Mouse (Mus musculus) heart, embryonic 12.5 days (tissue): ENCODE data around the gene Il12rb1. TPM values are rescaled to one million over a fixed set of nuclear protein-coding genes. Genes with fewer than 3 reads are reported as not detected.

Source experiments
- ATAC-seq: fragments of 200-750 bp; cut with Nextera tagmentation; 2 replicates; pipeline ENCODE4 v1.8.0; 2017; ENCODE audit warnings: moderate TSS enrichment, moderate library complexity; ENCODE audit not compliant: insufficient number of reproducible peaks, low FRiP score
- H3K27ac ChIP-seq: fragments of 300-500 bp; sonication (generic); 2 replicates; pipeline ENCODE4 v1.5.1; 2016; ENCODE audit warnings: mild to moderate bottlenecking, moderate library complexity; ENCODE audit not compliant: poor library complexity, severe bottlenecking
- H3K27me3 ChIP-seq: fragments of 300-500 bp; sonication (generic); replicated peaks from 2 replicates; pipeline ENCODE4 v1.6.1; 2016; ENCODE audit warnings: mild to moderate bottlenecking, moderate library complexity
- H3K36me3 ChIP-seq: fragments of 300-500 bp; sonication (generic); 2 replicates; pipeline ENCODE4 v1.6.1; 2016; ENCODE audit warnings: mild to moderate bottlenecking, moderate library complexity
- H3K4me1 ChIP-seq: fragments of 300-500 bp; sonication (generic); replicated peaks from 2 replicates; pipeline ENCODE4 v1.6.1; 2016; ENCODE audit warnings: mild to moderate bottlenecking
- H3K4me2 ChIP-seq: fragments of 300-500 bp; sonication (generic); 2 replicates; pipeline ENCODE4 v1.6.1; 2016; ENCODE audit warnings: mild to moderate bottlenecking, moderate library complexity
- H3K4me3 ChIP-seq: fragments of 300-500 bp; sonication (generic); 2 replicates; pipeline ENCODE4 v1.5.1; 2016; ENCODE audit warnings: mild to moderate bottlenecking
- H3K9ac ChIP-seq: fragments of 300-500 bp; sonication (generic); 2 replicates; pipeline ENCODE4 v1.6.1; 2016; ENCODE audit warnings: mild to moderate bottlenecking, moderate library complexity
- H3K9me3 ChIP-seq: fragments of 300-500 bp; sonication (generic); replicated peaks from 2 replicates; pipeline ENCODE4 v1.6.1; 2016; ENCODE audit warnings: mild to moderate bottlenecking, moderate library complexity
- WGBS: fragments of 180-500 bp; shearing (Covaris S2); methylation state at CpG from one replicate; pipeline ENCODE4 v1.1.7; 2016; 5-methylcytosine and 5-hydroxymethylcytosine counted together
- polyA plus RNA-seq: library from polyadenylated mRNA; unstranded; fragments of >200 nt; fragmentation: Nextera tagmentation; extraction: Ambion mirVana; gene quantifications from 2 replicates; pipeline ENCODE4 v1.2.1, GENCODE M21; 2016

Il12rb1 gene
- not detected in 2 replicates for polyA plus RNA-seq

- Histone ChIP-seq H3K4me2 (no peak within 1 kb of the TSS), H3K36me3 (no peaks in the 10 kb centered on the region), H3K27me3 (peaks cover 51% of the 10 kb centered on the region), H3K27ac (no peak within 1 kb of the TSS), H3K9ac (no peak within 1 kb of the TSS), H3K4me1 (peaks cover 19% of the 10 kb centered on the region), H3K9me3 (no peaks in the 10 kb centered on the region), H3K4me3 (no peak within 1 kb of the TSS)
- no peak for ATAC-seq
- WGBS: 68% methylated on average over 5 of the region's 5 CpGs
Measured at GRCm38 (mm10) chr8:70808239-70808638, at the start of gene Il12rb1. Il12rb1 (plus strand) TSS chr8:70808449.

GRCm38 (mm10) chr8:70758616-70759561 is 49.4 kb upstream of the Il12rb1 start:
- no peak overlapping the region for H3K27ac ChIP-seq
- ATAC-seq: no peak
- no peaks in the 10 kb centered on the region for H3K9me3 ChIP-seq
- peaks cover 5% of the 10 kb centered on the region; the same call in 1 of the 2 replicates for H3K27me3 ChIP-seq
- 67% methylated on average over 19 of the region's 19 CpGs for WGBS
- H3K36me3 ChIP-seq: peaks cover 29% of the 10 kb centered on the region
- H3K9ac ChIP-seq: 0 out of 2 replicates have a peak overlapping the region, but pooled peaks have one; percentile 51
- H3K4me2 ChIP-seq: 0 out of 2 replicates have a peak overlapping the region, but pooled peaks have one; percentile 98
- peaks cover 34% of the 10 kb centered on the region for H3K4me1 ChIP-seq
- no peak overlapping the region for H3K4me3 ChIP-seq

- 2% methylated on average over 22 of the region's 22 CpGs for WGBS
- Histone ChIP-seq H3K27me3 (peaks cover 5% of the 10 kb centered on the region; the same call in 1 of the 2 replicates), H3K9ac (peak overlapping the region; percentile 91), H3K9me3 (no peaks in the 10 kb centered on the region), H3K36me3 (peaks cover 29% of the 10 kb centered on the region), H3K4me2 (peak overlapping the region; percentile 98), H3K4me3 (peak overlapping the region; percentile 76), H3K27ac (peak overlapping the region; percentile 70), H3K4me1 (peaks cover 31% of the 10 kb centered on the region)
- 0 out of 2 replicates have a peak, but pooled peaks have one; percentile 0 for ATAC-seq
Measured at GRCm38 (mm10) chr8:70760350-70760749, 47.9 kb upstream of the Il12rb1 start.

GRCm38 (mm10) chr8:70760775-70761406 is 47.4 kb upstream of the Il12rb1 start, which contains the start of gene Mpv17l2:
Mpv17l2 (minus strand) TSS chr8:70760946.
- H3K4me3 ChIP-seq: peak within 1 kb of the TSS; percentile 76
- H3K27me3 ChIP-seq: peaks cover 5% of the 10 kb centered on the region; the same call in 1 of the 2 replicates
- WGBS: 1% methylated on average over 44 of the region's 55 CpGs
- peak within 1 kb of the TSS; percentile 98 for H3K4me2 ChIP-seq
- H3K36me3 ChIP-seq: peaks cover 28% of the 10 kb centered on the region
- peak within 1 kb of the TSS; percentile 70 for H3K27ac ChIP-seq
- peak; percentile 96 for ATAC-seq
- peak within 1 kb of the TSS; percentile 91 for H3K9ac ChIP-seq
- no peaks in the 10 kb centered on the region for H3K9me3 ChIP-seq
- H3K4me1 ChIP-seq: peaks cover 31% of the 10 kb centered on the region

GRCm38 (mm10) chr8:70762118-70762517 is 46.1 kb upstream of the Il12rb1 start:
- H3K27ac ChIP-seq: no peak overlapping the region
- WGBS: 68% methylated on average over 1 of the region's 1 CpGs
- H3K27me3 ChIP-seq: no peaks in the 10 kb centered on the region
- no peaks in the 10 kb centered on the region for H3K9me3 ChIP-seq
- peaks cover 16% of the 10 kb centered on the region for H3K36me3 ChIP-seq
- peaks cover 42% of the 10 kb centered on the region for H3K4me1 ChIP-seq
- no peak overlapping the region for H3K4me3 ChIP-seq
- no peak for ATAC-seq
- no peak overlapping the region for H3K4me2 ChIP-seq
- no peak overlapping the region for H3K9ac ChIP-seq

- no peak overlapping the region for H3K27ac ChIP-seq
Measured at GRCm38 (mm10) chr8:70763354-70763753, 44.9 kb upstream of the Il12rb1 start.

GRCm38 (mm10) chr8:70764026-70764425 is 44.2 kb upstream of the Il12rb1 start:
- Histone ChIP-seq H3K4me1 (peaks cover 35% of the 10 kb centered on the region), H3K27ac (no peak overlapping the region), H3K4me3 (no peak overlapping the region), H3K36me3 (peaks cover 13% of the 10 kb centered on the region), H3K9me3 (no peaks in the 10 kb centered on the region), H3K27me3 (0 out of 2 replicates have a peak, but pooled peaks cover 4% of the 10 kb centered on the region), H3K9ac (no peak overlapping the region), H3K4me2 (no peak overlapping the region)
- ATAC-seq: no peak
- WGBS: 50% methylated on average over 8 of the region's 8 CpGs

More at GRCm38 (mm10) chr8:70763354-70763753, 44.9 kb upstream of the Il12rb1 start:
- H3K4me1 ChIP-seq: peaks cover 41% of the 10 kb centered on the region
- H3K9ac ChIP-seq: no peak overlapping the region
- 6% methylated on average over 3 of the region's 3 CpGs for WGBS
- no peak overlapping the region for H3K4me3 ChIP-seq
- H3K4me2 ChIP-seq: no peak overlapping the region
- H3K9me3 ChIP-seq: no peaks in the 10 kb centered on the region
- peaks cover 10% of the 10 kb centered on the region for H3K36me3 ChIP-seq
- 0 out of 2 replicates have a peak, but pooled peaks cover 4% of the 10 kb centered on the region for H3K27me3 ChIP-seq
- no peak for ATAC-seq

- Histone ChIP-seq H3K27ac (no peak overlapping the region), H3K9ac (no peak overlapping the region), H3K4me3 (no peak overlapping the region), H3K27me3 (0 out of 2 replicates have a peak, but pooled peaks cover 4% of the 10 kb centered on the region), H3K9me3 (no peaks in the 10 kb centered on the region), H3K4me1 (peaks cover 28% of the 10 kb centered on the region), H3K4me2 (peak overlapping the region; percentile 91; the same call in 1 of the 2 replicates), H3K36me3 (peaks cover 15% of the 10 kb centered on the region)
- WGBS: 89% methylated on average over 13 of the region's 13 CpGs
- no peak for ATAC-seq
Measured at GRCm38 (mm10) chr8:70764676-70765075, 43.6 kb upstream of the Il12rb1 start.

- Histone ChIP-seq H3K4me3 (peak overlapping the region; percentile 49; the same call in 1 of the 2 replicates), H3K4me1 (peaks cover 22% of the 10 kb centered on the region), H3K36me3 (peaks cover 21% of the 10 kb centered on the region), H3K9me3 (no peaks in the 10 kb centered on the region), H3K4me2 (peak overlapping the region; percentile 91), H3K9ac (no peak overlapping the region), H3K27me3 (0 out of 2 replicates have a peak, but pooled peaks cover 4% of the 10 kb centered on the region), H3K27ac (no peak overlapping the region)
- no peak for ATAC-seq
- WGBS: 55% methylated on average over 9 of the region's 9 CpGs
Measured at GRCm38 (mm10) chr8:70765329-70765728, 42.9 kb upstream of the Il12rb1 start.

- peaks cover 8% of the 10 kb centered on the region; the same call in 1 of the 2 replicates for H3K27me3 ChIP-seq
- H3K9me3 ChIP-seq: no peaks in the 10 kb centered on the region
- H3K4me3 ChIP-seq: peak overlapping the region; percentile 49
- H3K36me3 ChIP-seq: peaks cover 27% of the 10 kb centered on the region
- peak overlapping the region; percentile 91 for H3K4me2 ChIP-seq
- ATAC-seq: no peak
- H3K9ac ChIP-seq: peak overlapping the region; percentile 71
- H3K27ac ChIP-seq: 0 out of 2 replicates have a peak overlapping the region, but pooled peaks have one; percentile 7
- peaks cover 21% of the 10 kb centered on the region for H3K4me1 ChIP-seq
- WGBS: 2% methylated on average over 34 of the region's 34 CpGs
Measured at GRCm38 (mm10) chr8:70765838-70766570, 42.2 kb upstream of the Il12rb1 start.
